Mouse (Mus musculus): ENCODE data around the gene Gm3099. TPM values are rescaled to one million over a fixed set of nuclear protein-coding genes. Genes with fewer than 3 reads are reported as not detected.
"Not testable (repeated sequence)": the region's sequence is repeated elsewhere in the genome, so short reads cannot be mapped to it uniquely, and the experiment has no call there.

Gm3099 gene
- polyA plus RNA-seq (2014; fragmentation: Nextera tagmentation; extraction: Ambion mirVana): not detected in 2 replicates

DNA sequence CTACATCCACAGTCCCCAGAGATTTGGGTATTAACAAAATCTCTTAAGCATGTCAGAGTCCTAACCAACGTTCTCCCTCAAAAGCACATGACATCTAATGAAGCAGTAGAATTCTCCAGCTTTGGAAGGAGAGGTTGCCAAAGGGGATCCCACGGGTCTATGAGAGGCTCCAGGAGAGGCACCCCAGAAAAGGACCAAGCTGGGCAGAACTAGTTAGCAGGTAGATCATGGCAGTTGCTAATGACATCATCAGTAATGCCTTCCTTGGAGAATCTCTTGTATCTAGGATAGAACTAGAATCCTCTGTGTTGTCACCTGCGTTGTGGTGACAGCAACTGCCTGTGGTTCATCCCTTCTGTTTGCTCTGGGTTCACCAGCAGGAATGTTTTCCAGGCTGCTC is at the start of gene Gm3099:
TSS of gene Gm3099 (plus strand) at position 301 of the 400 bp plus-strand sequence.
- not testable (repeated sequence) for DNase-seq (ENCODE audit: low spot score); ATAC-seq (replicated peaks; ENCODE audit: low FRiP score); H3K4me3 ChIP-seq (ENCODE audit: low read depth, low read length); H3K9ac ChIP-seq (ENCODE audit: low read length); H3K9me3 ChIP-seq (ENCODE audit: control insufficient read depth, low read length); H3K4me2 ChIP-seq (ENCODE audit: low read depth, low read length, severe bottlenecking); H3K36me3 ChIP-seq (ENCODE audit: control insufficient read depth, insufficient read depth, low read length); H3K27me3 ChIP-seq (ENCODE audit: control insufficient read depth, insufficient read depth, low read length); H3K4me1 ChIP-seq (replicated peaks; ENCODE audit: control insufficient read depth, insufficient read depth, low read length); H3K27ac ChIP-seq (ENCODE audit: low read depth, low read length)
- no CpG with 5 or more reads among the region's 3 CpGs for WGBS

DNA sequence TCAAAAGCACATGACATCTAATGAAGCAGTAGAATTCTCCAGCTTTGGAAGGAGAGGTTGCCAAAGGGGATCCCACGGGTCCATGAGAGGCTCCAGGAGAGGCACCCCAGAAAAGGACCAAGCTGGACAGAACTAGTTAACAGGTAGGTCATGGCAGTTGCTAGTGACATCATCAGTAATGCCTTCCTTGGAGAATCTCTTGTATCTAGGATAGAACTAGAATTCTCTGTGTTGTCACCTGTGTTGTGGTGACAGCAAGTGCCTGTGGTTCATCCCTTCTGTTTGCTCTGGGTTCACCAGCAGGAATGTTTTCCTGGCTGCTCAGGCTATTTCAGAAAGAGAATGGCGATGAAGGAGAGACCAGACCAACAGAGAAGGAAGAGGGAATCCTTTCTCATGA is 34.9 kb upstream of the Gm3099 start, which contains the start of gene Gm3095:
TSS of gene Gm3095 (plus strand) at position 301 of the 400 bp plus-strand sequence.
- H3K4me3 ChIP-seq (ENCODE audit: low read depth, low read length); H3K27ac ChIP-seq (ENCODE audit: low read depth, low read length); H3K9me3 ChIP-seq (ENCODE audit: control insufficient read depth, low read length); H3K9ac ChIP-seq (ENCODE audit: low read length); H3K36me3 ChIP-seq (ENCODE audit: control insufficient read depth, insufficient read depth, low read length); ATAC-seq (replicated peaks; ENCODE audit: low FRiP score); H3K27me3 ChIP-seq (ENCODE audit: control insufficient read depth, insufficient read depth, low read length); H3K4me2 ChIP-seq (ENCODE audit: low read depth, low read length, severe bottlenecking); DNase-seq (ENCODE audit: low spot score); H3K4me1 ChIP-seq (replicated peaks; ENCODE audit: control insufficient read depth, insufficient read depth, low read length): not testable (repeated sequence)
- WGBS: no CpG with 5 or more reads among the region's 2 CpGs

- not testable (repeated sequence) for H3K27me3 ChIP-seq (ENCODE audit: control insufficient read depth, insufficient read depth, low read length); H3K9ac ChIP-seq (ENCODE audit: low read length); H3K36me3 ChIP-seq (ENCODE audit: control insufficient read depth, insufficient read depth, low read length); H3K27ac ChIP-seq (ENCODE audit: low read depth, low read length); H3K4me2 ChIP-seq (ENCODE audit: low read depth, low read length, severe bottlenecking); DNase-seq (ENCODE audit: low spot score); H3K4me1 ChIP-seq (replicated peaks; ENCODE audit: control insufficient read depth, insufficient read depth, low read length); H3K4me3 ChIP-seq (ENCODE audit: low read depth, low read length); H3K9me3 ChIP-seq (ENCODE audit: control insufficient read depth, low read length); ATAC-seq (replicated peaks; ENCODE audit: low FRiP score)
- no CpG with 5 or more reads among the region's 3 CpGs for WGBS
These were observed 25.4 kb downstream of the Gm3099 start, which contains the start of gene Gm5796 for GRCm38 (mm10) chr14:4023641-4024040. TSS of gene Gm5796 (plus strand) at chr14:4023941.

Other genes starting within 250 kb of the Gm3099 start
- 0.72 and 0.83 TPM in 2 replicates for gene Gm3002, start 188.3 kb upstream of the Gm3099 start, polyA plus RNA-seq (2014; fragmentation: Nextera tagmentation; extraction: Ambion mirVana)
- gene Gm3033, start 152.1 kb upstream of the Gm3099 start, polyA plus RNA-seq (2014; fragmentation: Nextera tagmentation; extraction: Ambion mirVana): not detected in 2 replicates
- 0.19 TPM in 1 of 2 replicates, not detected in the other for gene Gm2916, start 114.2 kb upstream of the Gm3099 start, polyA plus RNA-seq (2014; fragmentation: Nextera tagmentation; extraction: Ambion mirVana)
- gene Gm3029, start 66.6 kb upstream of the Gm3099 start, polyA plus RNA-seq (2014; fragmentation: Nextera tagmentation; extraction: Ambion mirVana): not detected in 2 replicates
- gene Gm3095, start 34.8 kb upstream of the Gm3099 start, polyA plus RNA-seq (2014; fragmentation: Nextera tagmentation; extraction: Ambion mirVana): 0.13 and 0.57 TPM in 2 replicates
- gene Gm5796, start 25.5 kb downstream of the Gm3099 start, polyA plus RNA-seq (2014; fragmentation: Nextera tagmentation; extraction: Ambion mirVana): 0.65 and 0.97 TPM in 2 replicates
- gene Gm3115, start 85.7 kb downstream of the Gm3099 start, polyA plus RNA-seq (2014; fragmentation: Nextera tagmentation; extraction: Ambion mirVana): not detected in 2 replicates
- gene Gm8108, start 112.1 kb downstream of the Gm3099 start, polyA plus RNA-seq (2014; fragmentation: Nextera tagmentation; extraction: Ambion mirVana): 0.53 TPM in 1 of 2 replicates, not detected in the other
- gene Gm3127, start 166.6 kb downstream of the Gm3099 start, polyA plus RNA-seq (2014; fragmentation: Nextera tagmentation; extraction: Ambion mirVana): not detected in 2 replicates
- 0.79 and 1.9 TPM in 2 replicates for gene Gm2974, start 184.2 kb downstream of the Gm3099 start, polyA plus RNA-seq (2014; fragmentation: Nextera tagmentation; extraction: Ambion mirVana)